Mouse (Mus musculus) left cerebral cortex, adult 11 months (tissue): ENCODE results near the gene Cldn18.

ENCODE experiments used
- DNase-seq: peaks from one replicate; pipeline ENCODE4 v3.0.0; 2022; ENCODE audit warnings: low spot score

The Cldn18 gene

DNA sequence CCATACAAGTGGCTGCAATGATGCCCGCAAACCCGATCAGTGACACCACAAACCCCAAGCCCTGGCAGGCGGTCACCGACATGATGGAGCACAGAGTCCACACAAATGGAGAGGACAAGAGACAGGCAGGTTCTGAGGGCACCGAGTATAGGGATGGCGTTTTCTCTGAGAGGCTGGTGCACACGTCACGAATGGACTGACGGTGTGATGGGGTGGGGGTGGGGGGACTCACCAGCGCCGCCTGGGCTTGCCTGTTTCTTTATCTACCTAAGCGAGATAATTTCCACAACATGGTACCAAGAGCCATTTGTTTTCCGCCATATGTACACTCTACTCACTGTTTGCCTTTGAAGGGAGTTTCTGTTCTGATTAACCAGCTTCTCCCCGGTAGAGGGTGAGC is at the start of gene Cldn18:
Gene Cldn18, minus strand, starts transcription at position 134 of the 400 bp plus-strand sequence.
- no peak for DNase-seq

DNA sequence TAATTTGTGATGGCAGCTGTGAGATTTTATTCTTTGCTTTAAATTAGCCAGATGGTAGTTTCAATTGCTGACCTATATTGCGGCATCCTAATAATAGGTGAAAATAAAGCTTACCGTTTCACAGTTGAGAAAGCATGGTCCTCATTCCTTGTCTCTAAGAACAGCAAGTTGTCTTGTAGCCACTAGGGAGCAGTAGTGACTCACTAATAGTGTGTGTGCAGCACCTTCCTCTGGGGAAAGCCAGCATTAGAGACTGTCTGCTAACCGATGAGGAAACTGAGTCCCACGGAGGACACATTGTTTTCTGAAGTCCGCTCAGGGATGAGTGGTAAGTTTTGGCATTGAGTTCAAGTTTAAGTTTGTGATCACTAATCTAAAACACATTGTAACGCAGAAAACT is 46.5 kb upstream of the Cldn18 start:
- peak; percentile 10 for DNase-seq

DNA sequence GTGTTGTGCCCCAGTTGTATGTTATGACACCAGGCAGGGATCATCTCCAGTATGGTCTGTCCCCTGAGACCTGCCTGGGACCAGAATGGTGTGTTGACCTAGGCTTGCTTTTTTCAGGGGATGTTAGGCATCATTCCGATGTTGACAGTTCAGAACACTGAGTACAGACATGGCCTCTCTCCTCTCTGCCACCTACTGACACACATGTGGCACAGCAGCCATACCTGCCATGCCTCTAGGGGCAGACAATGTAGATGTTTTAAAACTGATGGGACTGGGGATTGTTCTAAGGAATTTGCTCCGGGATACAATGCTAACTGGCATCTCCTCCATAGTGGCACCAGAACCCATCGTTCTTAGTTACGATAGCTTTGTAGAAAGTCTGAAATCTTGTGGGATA is 33.2 kb upstream of the Cldn18 start:
- no peak for DNase-seq

DNA sequence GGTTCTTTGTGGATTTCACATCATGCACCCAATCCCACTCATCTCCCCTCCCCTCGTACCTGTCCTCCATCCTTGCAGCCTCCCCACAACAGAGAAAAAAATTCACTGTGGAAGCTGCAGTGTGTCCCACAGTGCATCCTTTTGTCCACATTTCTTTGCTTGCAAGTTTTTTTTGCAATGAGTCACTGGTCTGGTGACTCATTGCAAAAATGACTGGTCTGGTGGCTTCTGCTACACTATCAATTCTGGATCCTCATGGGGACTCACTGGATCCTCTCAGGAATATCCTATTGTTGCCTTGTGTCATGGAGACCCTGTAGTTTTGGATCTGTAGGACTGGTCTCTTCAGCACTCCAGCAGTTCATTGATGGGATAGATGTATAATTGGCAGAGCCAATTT is 31.2 kb upstream of the Cldn18 start:
- no peak for DNase-seq

DNA sequence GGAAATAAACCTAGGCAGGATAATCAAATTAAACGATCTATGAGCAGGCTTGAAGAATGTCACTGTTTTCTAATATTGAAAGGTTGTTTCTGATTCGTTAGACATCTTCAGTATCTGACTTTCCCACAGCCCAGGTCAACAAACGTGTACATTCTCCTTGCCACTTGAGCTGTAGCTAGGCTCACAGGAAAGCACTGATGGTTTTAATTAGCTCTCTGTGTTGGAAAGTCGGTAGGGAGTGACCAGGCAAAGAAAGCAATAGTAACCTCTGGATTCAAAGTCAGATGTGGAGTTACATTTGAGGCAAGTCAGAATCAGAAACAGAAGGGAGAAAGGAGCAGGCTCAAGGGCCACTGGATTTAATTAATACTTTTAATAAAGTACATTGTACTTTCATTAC is 30.7 kb upstream of the Cldn18 start:
- no peak for DNase-seq

DNA sequence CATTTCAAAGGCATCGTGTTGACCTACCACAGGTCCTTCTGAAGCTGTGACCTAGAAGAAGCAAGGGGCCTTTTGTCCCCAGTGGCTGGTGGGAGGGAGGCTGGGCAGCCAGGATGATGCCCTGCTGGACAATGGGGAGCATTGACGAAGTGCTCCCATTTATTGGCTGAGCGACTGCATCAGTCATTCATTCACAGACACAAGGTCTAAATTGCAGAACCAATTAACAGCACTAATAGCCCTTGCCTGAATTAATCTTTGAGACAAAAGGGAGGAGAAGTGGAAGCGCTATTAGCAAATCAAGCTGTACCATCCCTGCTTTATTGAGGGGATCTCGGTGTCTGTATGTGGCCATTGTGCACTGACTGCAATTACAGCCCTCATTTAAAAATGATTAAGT is 27.5 kb upstream of the Cldn18 start:
- DNase-seq, result peak; percentile 43

DNA sequence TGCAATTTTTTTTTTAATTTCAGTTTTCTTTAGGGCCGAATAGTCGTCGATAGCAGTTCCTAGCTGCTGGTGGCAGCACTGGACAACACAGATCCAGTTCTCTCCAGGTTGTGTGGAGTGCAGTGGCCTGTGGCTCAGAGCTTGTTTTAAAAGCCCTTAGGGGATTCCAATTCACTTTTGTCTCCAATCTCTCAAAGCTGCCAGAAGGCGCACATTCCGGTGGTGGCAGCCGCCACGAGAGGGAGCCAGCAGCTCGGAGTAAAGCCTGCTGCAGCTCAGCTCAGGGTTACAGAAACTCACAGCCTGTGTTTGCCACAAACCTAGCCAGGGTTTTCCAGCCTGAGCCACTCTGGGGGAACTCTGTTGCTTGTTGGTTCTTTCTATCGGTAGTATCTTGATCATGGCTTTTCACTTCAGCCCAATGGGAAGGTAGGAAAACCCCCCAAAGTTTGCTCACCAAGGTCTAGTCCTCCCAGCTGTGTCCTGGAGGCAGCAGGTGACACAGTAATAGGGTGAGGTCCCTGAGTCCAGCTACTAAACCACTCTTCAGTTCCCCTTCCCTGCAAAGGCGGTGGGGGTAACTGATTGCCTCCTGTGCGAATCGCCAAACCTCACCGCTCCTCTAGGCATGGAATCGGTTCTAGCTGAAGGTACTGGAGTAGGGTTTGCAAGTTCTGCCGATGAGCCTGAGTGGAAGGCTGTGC is 13.0 kb upstream of the Cldn18 start:
- DNase-seq, result peak; percentile 39

DNA sequence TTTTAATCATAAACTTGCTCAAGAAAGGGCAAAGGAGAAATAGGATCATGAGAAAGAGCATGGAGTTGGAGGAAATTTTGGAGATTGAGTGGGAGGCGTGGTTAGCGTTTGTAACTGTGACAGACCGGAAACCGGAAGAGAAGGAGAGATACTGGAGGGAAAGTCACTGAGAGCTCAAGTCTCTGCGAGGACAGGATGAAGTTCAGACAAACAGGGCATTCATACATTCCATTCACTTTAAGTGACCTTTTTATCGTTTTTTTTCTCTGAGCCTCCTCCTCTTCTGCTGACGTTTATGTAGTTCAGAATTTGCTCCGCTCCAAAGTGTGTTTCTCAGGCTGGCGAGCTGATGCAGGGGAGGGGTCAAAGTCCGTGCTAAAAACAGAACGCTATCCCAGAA is 10.8 kb upstream of the Cldn18 start:
- no peak for DNase-seq

DNA sequence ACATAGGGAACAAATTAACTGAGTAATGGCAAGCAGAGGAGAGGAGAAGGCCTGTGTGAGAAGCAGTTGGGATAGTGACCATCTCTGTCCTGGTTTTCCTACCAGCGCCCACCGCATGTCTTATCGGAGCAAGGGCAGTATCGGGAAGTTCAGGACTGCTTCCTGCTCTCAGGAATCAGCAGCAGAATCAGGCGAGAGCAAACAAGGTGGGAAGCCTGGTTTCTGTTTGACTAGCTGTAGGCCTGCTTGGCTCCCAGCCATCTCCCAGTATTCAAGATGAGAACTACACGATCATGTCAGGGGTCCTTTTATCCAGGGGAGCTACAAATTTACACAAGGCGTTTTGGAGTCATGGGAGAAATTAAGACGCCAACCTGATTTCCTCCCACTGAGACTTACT is 8.2 kb upstream of the Cldn18 start:
- DNase-seq, result no peak

DNA sequence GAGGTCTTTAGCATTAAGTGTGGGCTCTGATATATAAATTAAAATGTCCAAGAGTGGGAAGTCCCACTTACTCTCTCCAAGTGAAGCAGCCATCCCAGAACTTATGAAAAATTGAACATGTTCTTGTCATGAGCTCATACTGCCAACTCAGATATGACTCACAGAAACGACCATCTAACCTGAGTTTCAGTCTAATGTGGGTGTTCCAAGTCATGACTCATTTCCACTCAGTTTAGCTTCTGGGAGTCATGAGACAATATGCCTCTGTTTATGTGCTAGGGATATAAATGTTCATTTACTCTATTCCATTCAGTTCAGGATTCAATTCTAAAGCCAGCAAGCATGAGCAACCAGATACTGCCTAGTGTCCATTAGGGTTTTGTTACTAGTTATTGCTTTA is 2.9 kb upstream of the Cldn18 start:
- DNase-seq, result peak; percentile 32

DNA sequence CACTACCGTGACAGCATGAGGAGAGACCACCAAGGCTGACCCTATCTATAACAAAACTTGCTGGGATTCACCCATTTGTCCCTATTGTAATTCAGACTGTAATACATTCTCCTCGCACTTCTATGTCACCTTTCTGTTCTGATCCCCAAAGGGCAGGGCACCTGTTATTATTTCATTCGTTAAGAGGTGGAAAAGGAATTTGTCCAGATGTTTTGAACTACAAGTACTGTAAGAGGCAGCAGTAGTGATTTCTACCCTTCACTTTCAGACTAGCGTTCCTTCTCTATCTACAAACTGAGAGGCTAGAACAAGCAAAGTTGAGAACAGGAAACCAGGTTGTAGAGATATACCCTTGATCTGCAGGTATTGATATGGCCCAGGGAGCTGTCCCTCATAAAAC is 6.8 kb downstream of the Cldn18 start:
- no peak for DNase-seq

DNA sequence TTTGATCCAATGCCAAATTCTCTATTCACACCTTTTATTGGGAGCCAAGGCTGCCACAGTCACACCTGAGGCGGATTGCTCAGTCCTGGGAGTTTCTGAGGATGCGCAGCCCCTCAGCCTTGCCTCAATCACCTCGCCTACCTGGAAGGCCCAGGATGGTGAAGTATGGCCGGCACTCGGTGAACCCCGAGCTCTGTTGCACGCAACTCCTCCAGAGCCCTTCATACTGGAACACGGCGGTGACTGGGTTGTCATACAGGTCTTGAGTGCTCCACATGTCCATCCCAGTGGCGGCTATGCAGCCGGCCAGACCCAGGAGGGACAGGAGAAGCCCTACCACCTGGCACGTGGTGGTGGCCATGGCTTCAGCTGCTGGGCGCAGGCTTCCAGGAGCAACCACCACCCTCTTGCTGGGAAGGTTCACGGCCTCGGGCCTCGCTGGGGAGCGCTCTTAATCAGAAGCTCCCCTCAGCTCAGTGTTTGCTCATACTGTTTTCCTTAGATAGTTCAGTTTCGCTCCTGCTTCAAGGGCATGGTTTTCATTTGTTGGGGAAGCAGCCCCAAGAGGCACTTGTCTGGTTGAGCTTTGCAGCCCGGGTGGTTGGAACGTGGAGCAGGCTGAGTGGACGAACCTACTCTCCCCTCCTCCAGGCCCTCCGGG is 7.3 kb downstream of the Cldn18 start:
- no peak for DNase-seq

DNA sequence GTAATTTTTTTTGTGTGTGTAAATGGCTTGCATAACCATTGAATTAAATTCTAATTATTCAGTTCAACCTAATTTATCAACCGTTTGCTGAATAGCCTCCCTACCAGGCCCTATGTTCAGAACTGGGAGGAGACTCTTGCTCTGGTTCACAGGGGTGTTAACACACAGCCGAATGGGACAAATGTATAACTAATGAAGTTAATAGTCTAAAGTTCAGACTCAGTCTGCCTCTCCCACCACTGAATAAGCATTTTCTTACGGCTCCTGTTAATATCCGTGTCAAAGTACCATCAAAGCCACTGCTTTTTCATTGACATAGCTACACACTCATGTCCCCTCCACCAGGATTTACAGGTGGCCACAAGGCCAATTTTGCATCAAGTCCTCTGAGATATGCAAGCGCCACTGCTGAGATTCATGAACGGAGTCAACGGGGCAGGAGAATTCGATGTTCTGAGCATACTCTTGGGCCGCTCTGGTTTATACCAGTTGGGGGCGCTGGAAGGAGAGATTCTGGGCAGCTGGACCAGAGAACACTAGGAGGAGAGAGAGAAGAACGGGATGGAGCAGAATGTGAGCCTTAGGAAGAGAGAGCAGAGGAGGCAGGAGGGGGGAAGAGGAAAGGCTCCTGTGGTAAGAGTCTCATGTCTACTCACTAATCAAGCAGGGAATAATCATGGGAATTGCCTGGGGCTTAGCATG is 9.5 kb downstream of the Cldn18 start:
- DNase-seq, result no peak

DNA sequence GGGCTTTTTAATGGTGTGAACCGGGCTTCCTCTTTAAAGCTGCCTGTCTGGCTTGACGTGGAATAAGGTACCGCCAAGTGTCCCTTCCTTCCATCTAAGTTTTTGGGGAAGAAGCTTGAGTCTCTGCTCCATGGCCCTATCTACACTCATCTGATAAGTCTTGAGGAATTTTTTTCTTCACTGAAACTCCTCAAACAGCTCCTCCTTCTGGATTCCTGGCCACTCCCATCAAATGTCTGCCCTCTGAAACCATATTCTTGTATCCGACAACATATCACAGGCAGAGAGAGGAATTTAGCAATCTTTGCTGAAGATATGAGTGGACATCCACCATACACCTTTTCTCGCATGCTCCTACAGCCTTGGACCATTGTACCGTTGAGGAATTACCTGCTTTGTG is 10.8 kb downstream of the Cldn18 start:
- DNase-seq, result no peak

DNA sequence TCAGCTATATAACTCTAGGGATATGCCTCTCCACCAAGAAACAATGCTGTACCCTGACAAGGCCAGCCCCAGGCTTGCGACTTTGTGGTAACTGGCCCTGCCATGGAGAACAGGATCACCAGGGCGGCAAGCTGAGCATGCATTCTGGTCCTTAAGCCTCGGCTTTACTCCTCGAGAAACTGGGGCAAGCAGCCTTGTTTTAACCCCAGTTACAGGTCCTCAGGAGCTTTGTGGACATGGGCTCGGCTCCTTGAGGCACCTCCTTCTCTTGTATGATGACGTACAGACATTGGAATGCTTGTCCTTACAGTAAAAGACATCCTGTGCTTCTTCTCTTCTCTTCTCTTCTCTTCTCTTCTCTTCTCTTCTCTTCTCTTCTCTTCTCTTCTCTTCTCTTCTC is 13.4 kb downstream of the Cldn18 start:
- no peak for DNase-seq

DNA sequence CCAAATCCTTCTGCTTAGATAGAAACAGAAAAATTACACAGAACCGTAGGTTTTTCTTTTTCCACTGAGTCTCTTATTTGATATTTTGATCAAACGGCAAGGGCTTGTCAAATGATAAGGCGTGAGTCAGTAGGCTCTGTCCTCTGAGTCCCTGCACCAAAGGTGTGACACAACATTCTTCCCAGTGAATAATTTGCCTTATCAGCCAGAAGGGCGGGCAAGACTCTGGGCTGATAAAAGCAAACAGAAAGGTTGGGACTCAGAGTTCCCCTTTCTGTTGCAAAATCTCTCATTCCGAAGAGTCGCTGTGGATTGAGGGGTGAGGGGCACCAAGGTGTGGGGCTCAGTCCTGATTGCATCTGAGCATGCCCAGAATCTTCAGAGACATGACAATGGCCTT is 14.9 kb downstream of the Cldn18 start:
- DNase-seq, result no peak

DNA sequence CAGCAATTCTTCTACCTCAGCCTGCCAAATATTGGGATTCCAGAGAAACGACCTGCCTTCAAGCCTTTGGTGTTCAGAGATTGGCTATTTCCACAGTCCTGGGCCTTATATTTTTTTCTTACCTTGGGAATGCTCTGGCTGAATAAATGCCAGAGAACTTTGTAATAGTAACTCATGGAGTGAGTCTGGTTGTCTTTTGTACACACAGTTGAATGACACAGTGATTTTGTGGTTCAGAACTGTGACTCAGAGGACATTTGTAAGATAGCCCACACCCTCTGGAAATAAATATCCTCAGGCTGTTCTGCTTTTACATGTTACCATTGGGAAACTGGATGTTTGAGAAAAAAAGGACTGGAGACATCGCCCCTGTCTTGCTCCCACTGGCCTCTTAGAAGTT is 15.9 kb downstream of the Cldn18 start:
- no peak for DNase-seq

DNA sequence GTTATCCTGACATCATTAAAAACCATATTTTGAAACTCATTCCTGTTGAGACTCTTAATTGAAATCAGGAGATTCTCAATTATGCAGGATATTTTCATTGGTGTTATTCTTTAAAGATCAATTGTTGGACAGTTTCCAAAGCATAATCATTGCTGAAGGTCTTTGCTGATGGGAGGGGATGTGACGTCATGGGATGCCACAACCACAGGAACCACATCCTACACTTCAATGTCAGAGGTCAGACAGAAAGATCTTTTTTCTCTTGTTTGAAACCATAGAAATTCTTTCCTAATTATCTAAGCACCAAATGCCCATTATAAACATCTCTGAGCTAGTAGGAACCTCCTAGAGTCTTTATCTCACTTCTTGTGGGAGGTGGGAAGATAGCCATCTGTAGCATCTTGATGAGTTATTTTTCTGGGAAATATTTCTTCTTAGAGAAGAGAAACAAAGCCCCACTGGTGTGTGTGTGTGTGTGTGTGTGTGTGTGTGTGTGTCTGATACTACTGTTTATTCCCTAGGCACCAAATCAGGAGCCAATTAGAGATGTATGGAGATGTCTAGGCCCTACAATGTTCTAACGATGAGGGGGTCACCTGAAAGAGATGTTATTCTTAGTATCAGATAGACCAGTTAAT is 17.2 kb downstream of the Cldn18 start:
- DNase-seq, result no peak

DNA sequence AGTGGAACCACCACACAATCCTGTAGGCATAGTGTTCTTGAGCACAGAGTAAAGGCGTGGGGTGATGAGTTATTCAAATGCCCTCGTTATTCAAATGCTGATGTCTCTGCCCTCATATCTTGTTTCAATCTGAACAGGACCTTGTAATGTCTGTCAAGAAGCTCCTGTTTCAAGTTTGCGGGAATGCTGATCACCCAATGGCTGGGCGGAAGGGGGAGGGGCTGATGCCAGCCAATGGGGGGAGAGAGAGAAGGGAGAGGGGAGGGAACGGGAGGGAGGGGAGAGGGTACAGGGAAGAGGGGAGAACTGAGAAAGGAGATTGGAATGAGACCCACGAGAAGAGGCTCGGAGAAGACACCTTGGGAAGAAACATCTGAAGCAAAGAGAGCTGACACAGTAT is 22.1 kb downstream of the Cldn18 start:
- no peak for DNase-seq

DNA sequence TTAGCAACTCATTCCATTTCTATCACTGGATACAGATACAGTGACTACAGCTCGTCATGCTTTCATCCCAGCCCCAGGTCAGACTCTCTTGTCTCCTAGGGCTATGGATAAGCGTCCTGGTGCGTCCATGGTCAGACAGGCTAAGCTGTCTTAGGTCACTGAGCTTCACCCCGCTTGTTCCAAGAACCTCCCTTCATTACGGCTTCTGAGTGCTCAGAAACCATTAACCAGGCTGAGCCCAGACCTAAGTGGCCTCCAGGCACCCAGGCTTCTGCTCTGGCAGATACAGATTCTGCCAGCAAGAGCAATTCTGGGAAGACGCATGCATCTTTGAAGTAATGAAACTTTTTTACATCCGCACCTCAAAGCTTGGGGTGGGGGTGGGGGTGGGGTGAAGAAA is 26.7 kb downstream of the Cldn18 start:
- DNase-seq, result no peak

DNA sequence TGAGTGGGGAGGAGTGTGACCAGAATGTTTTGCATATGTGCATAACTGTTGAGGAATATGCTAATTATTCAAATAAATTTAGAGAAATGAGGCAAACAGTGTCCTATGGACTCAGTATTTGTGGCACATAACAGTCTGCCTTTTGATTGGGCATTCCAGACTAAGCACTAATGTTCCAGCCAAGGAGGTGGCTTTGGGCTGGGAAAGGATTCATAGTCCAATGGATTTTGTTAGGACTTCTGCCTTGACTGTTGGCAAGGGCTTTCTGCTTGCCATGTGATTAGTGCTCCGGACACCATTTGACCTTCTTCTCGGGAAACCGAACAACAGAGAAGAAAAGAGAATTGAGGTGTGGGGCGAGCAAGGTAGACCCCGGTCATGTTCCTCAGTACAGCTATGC is 27.3 kb downstream of the Cldn18 start:
- DNase-seq, result no peak

DNA sequence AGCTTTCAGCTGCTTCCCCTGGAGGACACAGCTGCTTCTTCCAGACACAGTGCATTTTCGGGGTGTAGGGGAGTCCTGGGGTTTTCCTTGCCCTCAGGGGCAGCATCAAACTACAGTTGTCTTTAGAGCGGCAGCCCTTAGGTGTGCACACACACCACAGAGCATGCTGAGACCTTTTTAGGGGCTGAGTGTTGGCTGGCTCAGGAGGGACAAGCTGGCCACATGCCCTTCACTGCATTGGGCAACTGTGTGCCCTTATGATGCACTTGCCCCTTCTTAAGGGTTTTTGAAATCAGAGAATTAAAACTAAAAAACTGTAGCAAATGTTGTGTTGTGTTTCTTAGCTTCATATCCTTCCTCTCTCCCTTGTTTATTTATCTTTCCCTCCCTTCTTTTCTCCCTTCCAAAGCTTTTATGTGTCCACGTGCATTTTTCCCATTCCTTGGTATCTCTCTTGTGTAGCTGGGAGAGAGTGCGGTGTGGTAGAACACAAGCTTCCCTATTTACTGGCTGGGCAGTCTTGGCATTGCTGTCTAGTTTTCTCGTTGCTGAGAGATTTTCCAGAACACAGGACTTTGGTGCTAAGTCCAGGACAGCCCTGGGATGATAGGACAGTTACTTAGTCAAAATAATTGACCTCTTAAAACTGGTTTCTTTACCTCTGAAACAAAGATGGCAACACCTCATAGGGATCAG is 31.4 kb downstream of the Cldn18 start:
- no peak for DNase-seq
